Mouse (Mus musculus): ENCODE measurements at regions not wholly inside any gene's neighbourhood (a gene's known extent, or its start where the extent isn't known, plus 50 kb on each side); places are given as distances from the start of the nearest gene placed in this dataset.

DNA sequence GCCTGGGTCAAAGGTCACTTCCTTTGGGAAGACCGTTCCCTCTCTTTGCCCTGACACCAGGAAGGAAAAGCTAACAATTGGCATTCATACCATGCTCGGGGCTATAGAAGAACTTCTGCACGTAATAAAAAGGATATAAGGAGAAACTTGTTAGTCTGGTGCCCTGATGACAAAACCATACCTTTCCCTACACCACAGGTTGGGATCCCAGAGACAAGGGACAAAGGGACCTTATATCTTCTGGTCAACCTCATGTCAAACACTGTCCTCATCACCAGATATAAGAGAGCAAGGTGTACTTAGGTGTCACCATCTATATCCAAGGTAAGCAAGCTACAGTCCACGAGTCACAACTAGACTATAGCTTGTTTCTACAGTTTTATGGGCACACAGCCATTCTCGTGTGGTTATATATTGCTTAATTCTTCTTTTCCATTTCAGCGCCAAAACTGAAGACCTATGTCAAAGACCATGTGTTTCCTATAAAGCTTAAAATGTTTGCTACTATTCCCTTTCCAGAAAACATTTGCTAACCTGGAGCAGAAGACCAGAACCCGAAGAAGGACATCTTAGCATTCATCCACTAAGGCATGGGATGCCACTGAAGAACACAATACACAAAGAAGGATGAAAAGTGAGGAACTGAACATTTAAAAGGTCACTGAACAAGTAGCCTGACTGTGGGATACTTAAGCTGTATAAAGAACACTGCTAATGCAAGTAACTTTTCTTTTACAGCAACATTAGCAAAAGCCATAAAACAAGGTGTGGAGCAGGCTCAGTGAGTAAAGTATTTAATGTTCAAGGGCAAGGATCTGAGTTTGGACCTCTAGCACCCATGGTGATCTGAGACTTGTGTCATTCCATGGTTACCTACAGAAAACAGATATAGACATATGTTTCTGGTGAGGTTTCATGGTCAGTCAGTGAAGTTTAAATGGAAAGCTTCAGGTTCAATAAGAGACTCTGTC, 437.7 kb upstream of the Cd180 start:
- TF ChIP-seq CTCF (IDR thresholded peaks at IDR 0.05; ENCODE audit: low read depth): no peak
- no peak for TF ChIP-seq EP300 (IDR thresholded peaks at IDR 0.05; ENCODE audit: low read depth)

Data from liver, postnatal 0 days (tissue).